Mouse (Mus musculus) right cerebral cortex, postnatal 36 days (tissue): ENCODE data around the gene Tlx1.

Experiments
- DNase-seq, 2 experiments: peaks; one replicate each; pipeline ENCODE4 v3.0.0; 2022; ENCODE audit warnings: low spot score in 2 of 2, mixed read lengths in 1 of 2

The Tlx1 gene

DNA sequence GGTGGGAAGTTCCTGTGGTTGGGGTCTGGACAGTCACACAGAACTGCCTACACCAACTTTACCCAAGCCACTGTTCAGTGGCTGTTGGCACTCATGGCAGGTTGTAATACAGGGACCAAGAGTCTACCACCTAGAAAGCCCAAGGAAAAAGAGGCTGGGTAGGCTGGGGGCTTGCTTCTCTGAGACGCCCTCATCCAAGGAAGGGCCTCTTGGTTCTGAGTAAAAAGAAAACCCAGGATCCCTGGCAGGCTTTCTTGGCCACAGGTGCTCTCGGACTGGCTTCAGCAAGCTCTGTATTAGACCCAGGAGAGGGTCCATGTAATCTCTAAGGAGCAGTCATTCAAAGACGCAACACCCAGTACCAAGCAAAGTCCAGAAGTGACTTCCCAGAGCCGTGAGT, 7.7 kb downstream of the Tlx1 start:
- no peak for DNase-seq

DNA sequence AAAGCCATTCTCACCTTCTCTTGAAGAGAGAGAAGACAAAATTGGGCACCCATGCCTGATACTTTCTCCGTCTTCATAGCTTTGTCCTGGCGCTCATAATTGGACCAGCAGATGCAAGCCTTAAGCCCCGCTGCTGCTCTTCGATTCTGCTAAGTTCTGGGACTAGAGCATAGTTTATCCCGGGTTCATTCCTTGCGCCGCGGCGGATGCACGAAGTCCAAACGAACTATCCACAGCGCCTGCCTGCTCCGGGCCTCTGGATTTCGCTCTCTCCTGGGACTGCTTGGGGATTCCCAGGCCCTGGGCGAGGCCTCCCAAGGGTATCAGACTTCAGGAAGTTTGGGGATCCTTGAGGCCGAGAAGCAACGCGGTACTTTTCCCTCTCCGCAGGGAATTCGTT, 8.4 kb downstream of the Tlx1 start:
- no peak for DNase-seq

DNA sequence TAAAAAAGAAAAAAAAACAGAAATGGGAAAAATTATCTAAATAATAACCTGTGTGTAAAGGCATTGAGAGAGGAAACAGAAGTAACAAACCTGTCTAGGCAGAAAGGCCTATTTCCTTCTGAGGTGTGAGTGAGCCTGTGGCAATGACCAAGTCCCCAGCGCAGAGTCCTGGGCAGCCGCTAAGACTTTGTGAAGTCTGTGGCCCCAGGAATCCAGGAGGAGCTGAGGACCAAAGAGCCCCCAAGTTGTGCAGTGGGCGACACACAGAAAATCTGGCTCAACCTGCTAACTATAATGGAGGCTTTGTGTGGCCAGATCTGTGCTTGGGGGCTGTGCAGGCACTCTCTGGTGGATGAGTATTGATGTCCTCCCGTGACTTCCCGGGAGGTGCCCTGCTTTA, 9.0 kb downstream of the Tlx1 start:
- no peak for DNase-seq

DNA sequence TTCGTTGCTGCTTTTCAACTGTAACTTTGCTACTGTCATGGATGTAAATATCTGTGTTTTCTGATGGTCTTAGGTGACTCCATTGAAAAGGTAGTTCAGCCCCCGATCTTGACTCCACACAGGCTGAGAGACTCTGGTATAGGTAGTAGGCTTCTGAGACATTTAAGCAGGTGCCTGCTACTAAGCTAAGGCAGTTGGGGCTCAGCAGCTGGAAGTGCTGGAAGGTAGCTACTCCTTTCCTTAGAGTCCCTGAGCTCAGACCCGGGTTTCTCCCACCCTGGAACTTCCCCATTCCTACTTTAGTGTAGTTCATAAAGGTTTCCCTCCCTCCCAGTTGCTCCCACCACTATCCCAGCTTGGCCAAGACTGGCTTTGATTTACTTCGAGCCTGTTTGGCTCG, 9.5 kb downstream of the Tlx1 start:
- no peak for DNase-seq

DNA sequence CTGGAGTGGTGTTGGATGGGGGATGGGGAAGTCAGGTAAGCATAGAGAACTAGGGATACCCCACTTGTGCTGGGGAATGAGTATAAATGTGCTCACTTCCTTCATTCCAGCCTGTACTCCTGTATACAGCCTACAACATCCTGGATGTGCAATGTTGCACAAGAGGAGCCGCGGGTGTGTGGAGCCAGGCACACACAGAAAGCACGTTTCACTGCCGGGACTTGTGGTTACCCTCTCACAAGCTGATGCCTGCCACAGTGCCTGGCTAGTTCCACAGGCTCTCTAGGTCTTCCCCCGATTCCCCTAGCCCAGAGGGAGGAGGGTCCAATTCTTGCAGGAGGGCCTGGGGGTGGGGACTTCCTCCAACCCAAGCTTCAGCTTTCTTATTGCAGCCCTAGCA, 10.0 kb downstream of the Tlx1 start:
- no peak for DNase-seq

DNA sequence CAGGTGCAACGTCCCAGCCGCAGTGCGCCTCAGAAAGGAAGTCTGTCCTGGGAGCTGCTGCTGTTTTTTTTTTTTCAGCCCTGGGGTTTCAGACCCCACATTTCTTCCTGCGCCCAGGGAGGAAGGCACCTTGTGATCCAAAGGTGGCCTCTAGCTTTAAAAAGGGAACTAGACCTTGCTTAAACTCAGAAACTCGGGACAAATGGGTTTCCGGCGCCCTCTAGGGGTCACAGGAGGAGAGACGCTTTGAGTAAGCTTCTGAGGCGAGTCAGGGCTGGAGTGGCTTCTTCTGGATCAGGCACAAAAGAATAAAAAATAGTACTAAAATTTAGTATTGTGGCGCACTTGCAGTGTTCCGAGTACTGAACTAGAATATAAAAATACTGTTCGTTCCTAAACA, 10.6 kb downstream of the Tlx1 start:
- DNase-seq: peak; percentile 18 to 20

DNA sequence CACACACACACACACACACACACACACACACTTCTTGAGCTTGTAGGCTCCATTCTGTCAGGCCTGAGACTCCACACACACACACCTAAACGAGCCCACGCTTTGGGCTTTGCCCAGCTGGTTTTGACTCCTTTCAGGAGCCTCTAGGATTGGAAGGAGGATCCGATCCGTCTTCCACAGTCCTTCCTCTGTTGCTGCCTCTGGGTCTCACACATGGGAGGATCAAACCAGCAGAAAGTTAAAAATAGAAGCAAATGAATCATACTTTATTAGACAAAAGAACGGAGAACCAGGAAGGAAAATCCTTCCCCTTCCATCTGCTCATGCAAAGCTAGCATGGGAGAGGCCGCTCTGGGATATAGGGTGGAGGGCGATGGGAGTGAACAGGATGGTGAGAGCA, 11.7 kb downstream of the Tlx1 start:
- no peak for DNase-seq

DNA sequence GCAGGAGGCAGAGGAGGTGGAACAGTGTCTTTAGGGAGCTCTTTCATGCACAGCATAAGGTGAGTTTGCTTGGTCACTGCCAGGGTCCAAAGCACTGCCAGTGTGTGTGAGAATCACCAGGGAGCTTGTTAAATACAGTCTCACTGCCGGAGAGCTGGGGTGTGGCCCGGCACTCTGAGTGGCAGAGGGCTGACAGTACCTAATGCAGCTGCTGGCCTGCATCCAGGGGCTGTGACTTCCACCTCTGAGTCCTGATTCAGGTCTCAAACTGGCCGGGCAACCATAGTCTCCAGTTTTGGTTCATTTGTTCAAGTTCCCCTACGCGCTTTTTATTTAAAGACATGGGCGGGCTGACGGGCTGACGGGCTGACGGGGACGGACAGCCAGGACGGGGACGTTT, 12.4 kb downstream of the Tlx1 start:
- no peak for DNase-seq

DNA sequence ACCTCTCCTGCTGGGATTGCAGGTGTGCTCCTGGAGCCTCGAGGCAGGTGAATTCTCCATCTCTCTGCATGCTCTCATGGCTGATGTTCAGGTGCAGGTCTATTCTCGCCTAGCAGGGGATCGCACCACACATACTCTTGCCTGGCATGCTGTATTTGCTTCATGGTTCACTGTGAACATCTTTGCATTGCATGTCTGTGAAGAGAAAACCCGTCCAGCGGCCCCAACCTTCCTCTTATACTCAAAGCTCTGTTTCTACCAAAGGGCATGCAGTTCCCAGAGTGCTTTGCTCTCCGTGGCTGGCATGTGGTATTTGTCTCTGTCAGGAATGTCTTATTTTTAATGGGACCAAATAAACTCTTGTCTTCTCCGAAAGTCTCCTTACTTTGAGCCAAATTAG, 20.0 kb downstream of the Tlx1 start:
- no peak for DNase-seq

DNA sequence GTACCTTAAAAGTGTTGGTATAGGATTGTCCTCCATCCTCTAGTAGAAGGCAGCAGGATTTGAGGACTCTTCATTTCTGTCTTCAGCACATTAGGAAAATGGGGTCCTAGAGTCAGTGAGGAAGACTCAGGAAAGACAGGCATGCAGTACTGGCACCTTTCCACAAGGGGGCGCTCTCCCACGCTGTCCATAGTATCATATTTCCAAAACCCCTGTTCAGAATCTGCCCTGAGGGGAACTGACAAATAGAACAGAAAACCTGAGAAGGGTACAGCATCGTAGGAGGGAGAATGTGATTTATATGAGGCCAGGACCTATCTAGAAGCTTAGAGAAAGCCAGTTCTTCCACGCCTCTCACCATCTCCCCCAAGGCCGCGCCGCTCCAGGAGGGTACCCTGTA, 24.3 kb downstream of the Tlx1 start:
- no peak for DNase-seq

DNA sequence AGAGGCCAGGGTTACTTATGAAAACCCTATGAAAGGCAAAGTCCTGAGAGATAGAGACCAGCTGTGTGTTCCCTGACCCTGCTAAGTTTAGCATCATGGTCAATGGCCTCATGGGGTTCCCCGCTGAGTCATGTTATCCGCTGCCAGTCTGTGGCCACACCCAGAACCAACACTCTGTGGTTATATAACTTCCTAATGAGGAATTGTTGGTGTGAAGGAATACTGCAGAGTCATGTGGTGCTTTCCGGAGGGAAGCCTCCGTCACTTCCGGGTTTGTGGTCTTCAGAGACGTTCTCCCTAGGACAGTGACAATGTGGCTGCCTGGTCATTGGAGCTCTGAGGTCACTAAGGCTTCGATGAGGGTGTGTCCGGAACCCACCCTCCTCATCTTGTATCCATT, 25.8 kb downstream of the Tlx1 start:
- no peak for DNase-seq

DNA sequence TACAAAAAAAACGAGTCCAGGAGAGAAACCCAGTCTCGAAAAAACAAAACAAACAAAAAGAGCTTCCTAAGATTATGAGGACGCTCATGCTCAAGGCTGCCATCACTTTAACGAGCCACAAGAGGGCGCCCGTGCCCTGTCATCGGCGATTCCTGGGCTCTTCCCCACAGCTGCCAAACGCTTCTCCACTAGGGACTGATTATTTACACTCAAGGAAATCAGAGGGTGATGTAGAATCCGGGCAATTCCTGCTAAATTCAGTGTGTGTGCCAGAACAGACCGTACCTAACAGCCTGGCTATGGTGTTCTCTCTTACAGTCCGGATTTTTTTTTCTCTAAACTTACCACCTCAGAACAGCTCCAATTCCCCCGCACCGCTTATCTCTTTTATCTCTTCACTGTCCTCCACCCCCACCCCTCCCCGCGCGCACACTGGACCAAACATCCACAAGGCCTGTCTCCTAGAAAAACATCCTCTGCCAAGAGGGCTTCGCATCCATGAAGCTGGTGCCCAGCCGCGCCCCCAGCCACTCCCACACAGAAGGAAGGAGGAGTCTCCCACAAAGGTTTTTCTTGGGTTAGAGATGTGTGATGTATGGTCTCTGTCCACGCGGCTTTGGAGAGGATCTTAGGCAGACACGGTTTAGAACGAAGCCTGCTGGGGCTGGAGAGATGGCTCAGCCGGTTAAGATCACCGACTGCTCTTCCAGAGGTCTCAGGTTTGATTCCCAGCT, 26.7 kb downstream of the Tlx1 start:
- DNase-seq: peak; percentile 14 to 34

DNA sequence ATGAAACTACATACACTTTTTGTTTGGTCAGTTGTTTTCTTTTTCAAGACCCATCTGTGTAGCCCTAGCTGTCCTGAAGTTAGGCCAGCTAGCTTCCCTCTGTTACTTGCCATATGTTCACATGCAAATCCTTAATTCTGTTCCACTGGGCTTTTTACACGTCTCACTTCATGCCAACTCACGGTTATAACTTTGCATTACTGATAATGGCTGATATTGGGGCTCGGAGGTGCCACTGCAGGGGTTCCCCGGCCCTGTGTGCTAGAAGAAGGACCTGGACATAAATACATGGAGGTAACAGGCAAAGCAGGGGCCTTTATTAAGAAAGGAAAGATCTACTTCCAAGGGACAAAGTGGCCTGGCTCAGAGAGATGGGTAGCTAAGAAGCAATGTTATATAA, 29.0 kb downstream of the Tlx1 start:
- DNase-seq: no peak

DNA sequence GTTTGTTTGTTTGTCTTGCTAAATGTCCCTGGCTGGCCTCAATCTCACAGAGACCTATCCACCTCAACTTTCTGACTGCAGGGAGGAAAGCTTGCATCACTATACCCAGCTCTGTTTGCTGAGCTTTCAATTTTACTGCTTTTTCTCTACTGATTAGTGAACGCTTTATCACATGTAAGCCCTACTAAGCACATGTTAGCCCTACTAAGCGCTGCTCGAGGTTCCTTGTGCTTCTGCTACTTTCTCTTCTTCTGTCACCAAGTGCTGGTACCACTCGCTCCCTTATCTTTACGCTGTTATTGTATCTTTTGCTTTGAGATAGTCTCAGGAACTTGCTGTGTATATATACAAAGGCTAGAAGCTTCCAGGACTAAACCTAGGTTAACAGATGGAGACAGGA, 30.0 kb downstream of the Tlx1 start:
- no peak for DNase-seq

DNA sequence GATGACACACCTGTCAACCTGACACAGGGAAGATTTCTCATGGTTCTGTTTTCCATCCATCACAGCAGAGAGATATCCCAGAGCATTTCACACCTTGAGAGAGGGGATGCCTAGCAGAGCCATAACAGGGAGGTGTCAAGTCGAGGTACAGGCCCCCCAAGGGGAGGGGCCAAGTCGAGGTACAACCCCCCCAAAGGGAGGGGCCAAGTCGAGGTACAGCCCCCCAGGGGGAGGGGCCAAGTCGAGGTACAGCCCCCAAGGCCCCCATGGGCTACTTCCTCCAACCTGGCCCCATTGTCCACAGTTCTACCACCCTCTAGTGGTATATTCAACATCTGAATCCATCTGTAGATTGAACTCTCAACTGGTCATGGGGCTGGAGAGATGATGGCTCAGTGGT, 44.2 kb downstream of the Tlx1 start:
- no peak for DNase-seq

DNA sequence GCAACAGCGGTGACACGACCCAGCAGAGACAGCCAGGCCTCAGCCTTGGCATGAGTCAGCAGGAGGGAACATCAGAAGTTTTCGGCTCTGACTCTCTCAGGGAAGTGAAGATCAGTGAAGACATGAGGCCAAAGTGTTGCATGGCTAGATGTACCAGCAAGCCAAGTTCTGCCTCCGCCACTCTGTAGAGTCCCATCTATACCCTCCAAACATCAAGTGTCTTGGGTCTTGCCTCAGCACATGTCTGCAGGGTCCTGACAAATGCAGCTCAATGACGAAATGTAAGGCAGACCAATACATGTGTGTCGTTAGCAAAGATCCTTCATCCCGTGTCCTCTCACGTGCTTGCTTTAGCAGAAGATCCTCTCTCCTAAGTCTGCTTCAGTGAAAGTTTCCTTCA, 46.5 kb downstream of the Tlx1 start:
- no peak for DNase-seq

DNA sequence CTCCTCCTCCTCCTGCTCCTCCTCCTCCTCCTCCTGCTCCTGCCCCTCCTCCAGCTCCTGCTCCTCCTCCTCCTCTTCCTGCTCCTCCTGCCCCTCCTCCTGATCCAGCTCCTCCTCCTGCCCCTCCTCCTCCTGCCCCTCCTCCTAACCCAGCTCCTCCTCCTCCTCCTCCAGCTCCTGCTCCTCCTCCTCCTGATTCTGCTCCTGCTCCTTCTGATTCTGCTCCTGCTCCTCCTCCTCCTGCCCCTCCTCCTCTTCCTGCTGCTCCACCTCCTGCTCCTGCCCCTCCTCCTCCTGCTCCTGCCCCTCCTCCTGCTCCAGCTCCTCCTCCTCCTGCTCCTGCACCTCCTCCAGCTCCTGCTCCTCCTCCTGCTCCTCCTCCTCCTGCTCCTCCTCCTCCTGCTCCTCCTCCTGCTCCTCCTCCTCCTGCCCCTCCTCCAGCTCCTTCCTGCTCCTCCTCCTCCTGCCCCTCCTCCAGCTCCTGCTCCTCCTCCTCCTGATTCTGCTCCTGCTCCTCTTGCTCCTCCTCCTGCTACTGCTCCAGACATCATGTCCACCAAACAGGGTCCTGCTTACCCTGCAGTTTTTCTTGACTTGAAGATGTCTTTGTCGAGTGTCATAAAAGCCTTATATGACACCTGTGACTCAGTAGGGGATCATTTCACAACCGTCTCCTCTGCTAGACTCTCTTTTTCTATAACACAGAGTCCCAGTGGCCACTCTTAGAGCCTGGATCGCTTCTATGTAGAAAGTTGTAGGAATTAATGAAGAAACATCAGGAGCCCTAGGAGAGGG, 55.0 kb downstream of the Tlx1 start:
- DNase-seq: no peak
